Mouse (Mus musculus) liver, embryonic 14.5 days (tissue): ENCODE data around the gene Romo1. TPM values are rescaled to one million over a fixed set of nuclear protein-coding genes. Genes with fewer than 3 reads are reported as not detected.

Source experiments
- ATAC-seq: fragments of 200-750 bp; cut with Nextera tagmentation; 2 replicates; pipeline ENCODE4 v1.8.0; 2017; ENCODE audit warnings: moderate number of reproducible peaks, mild to moderate bottlenecking, moderate library complexity; ENCODE audit not compliant: insufficient read depth
- DNase-seq, 3 experiments: peaks; one replicate each; pipeline ENCODE4 v3.0.0-alpha.2; 2012 to 2013; ENCODE audit warnings: low read depth in 3 of 3, low spot score in 3 of 3
- H3K27ac ChIP-seq: fragments of 300-500 bp; sonication (generic); 2 replicates; pipeline ENCODE4 v1.5.1; 2014; ENCODE audit warnings: moderate library complexity, mild to moderate bottlenecking, control low read depth, inconsistent platforms
- H3K27me3 ChIP-seq: fragments of 300-500 bp; sonication (generic); 2 replicates; pipeline ENCODE4 v1.6.1; 2014; ENCODE audit warnings: mild to moderate bottlenecking, low read length, moderate library complexity; ENCODE audit not compliant: control insufficient read depth, insufficient read depth
- H3K36me3 ChIP-seq: fragments of 300-500 bp; sonication (generic); replicated peaks from 2 replicates; pipeline ENCODE4 v1.6.1; 2014; ENCODE audit warnings: low read depth; ENCODE audit not compliant: control insufficient read depth, insufficient read depth
- H3K4me1 ChIP-seq, 2 experiments: fragments of 200-500 bp in 1 of 2; fragments of 300-500 bp in 1 of 2; sonication (generic) in 1 of 2; replicated peaks; 2 replicates each; pipeline ENCODE4 v1.6.1; 2012 to 2014; ENCODE audit warnings: antibody characterized with exemption in 1 of 2, inconsistent platforms in 1 of 2, low read length in 1 of 2; ENCODE audit not compliant: control insufficient read depth in 2 of 2, insufficient read depth in 2 of 2
- H3K4me2 ChIP-seq: fragments of 300-500 bp; sonication (generic); 2 replicates; pipeline ENCODE4 v1.6.1; 2014; ENCODE audit warnings: low read depth, mild to moderate bottlenecking, control low read depth, moderate library complexity
- H3K4me3 ChIP-seq, 2 experiments: fragments of 200-500 bp in 1 of 2; fragments of 300-500 bp in 1 of 2; sonication (generic) in 1 of 2; 2 replicates each; pipeline ENCODE4 v1.5.1; 2012 to 2014; ENCODE audit warnings: low read depth in 2 of 2, low read length in 2 of 2, mild to moderate bottlenecking in 2 of 2, control low read depth in 1 of 2, inconsistent platforms in 1 of 2, moderate library complexity in 1 of 2; ENCODE audit not compliant: insufficient read depth in 1 of 2
- H3K9ac ChIP-seq: fragments of 300-500 bp; sonication (generic); replicated peaks from 2 replicates; pipeline ENCODE4 v1.6.1; 2014; ENCODE audit warnings: mild to moderate bottlenecking, control low read depth, moderate library complexity
- H3K9me3 ChIP-seq: fragments of 300-500 bp; sonication (generic); 2 replicates; pipeline ENCODE4 v1.6.1; 2016; ENCODE audit warnings: low read length, mixed read lengths; ENCODE audit not compliant: control insufficient read depth
- CTCF ChIP-seq: IDR thresholded peaks from 2 replicates; pipeline ENCODE4 v1.5.1; 2016; ENCODE audit warnings: antibody characterized with exemption, low read depth, control low read depth
- EP300 ChIP-seq: IDR thresholded peaks from 2 replicates; pipeline ENCODE4 v1.6.1; 2016; ENCODE audit warnings: antibody characterized with exemption, low read depth
- WGBS: fragments of 180-500 bp; shearing (Covaris S2); extraction: QIAGEN DNeasy Blood & Tissue Kit; methylation state at CpG from one replicate; pipeline ENCODE4 v1.1.7; 2014; ENCODE audit not compliant: insufficient replicate concordance; 5-methylcytosine and 5-hydroxymethylcytosine counted together
- polyA plus RNA-seq, 2 experiments: library from polyadenylated mRNA; depleted of rRNA in 1 of 2; stranded (reverse) in 1 of 2; unstranded in 1 of 2; fragments of >200 nt; fragmentation: Nextera tagmentation in 1 of 2; extraction: Ambion mirVana in 1 of 2; gene quantifications; 2 replicates each; pipeline versions ENCODE4 v1.2.1 to v1.2.3; 2012 to 2014

Romo1 gene
- polyA plus RNA-seq, 2 experiments = 181 to 248 TPM

DNA sequence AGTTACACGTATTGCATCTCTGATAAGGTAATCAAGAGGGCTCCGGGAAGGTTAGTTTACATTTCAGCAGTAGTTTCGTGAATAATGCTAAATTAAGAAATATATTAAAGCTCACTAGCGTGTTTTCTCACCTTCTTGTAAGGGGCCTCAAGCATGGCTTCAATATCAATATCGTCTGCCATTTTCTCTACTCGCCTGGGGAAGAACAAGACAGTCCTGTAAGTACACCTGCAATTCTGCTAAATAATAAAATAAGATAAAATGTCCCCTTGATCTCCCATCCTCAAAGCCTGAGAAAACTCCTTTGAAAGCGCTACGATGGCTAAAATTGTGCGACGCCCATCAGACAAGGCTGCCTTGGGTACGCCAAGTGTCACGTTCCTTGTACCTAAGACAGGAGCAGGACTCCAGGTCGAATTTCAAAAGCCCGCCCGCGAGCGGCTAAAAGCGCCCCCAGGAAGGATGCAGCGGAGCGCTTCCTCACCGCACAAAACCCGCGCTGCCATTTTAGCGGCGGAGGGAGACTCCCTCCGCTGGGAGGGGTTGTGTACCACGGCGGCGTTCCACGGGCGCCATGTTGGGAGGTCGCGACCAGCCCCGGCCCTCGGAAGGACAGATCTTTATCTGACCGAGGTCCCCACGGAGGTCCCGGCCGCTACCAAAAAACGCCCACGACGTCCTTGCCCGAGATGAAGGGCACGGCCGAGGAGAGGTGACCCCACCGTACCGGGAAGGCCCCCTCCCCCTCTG is 35.4 kb downstream of the Romo1 start:
- peaks cover 9 to 19% of the 10 kb centered on the region in 2 experiments for H3K4me1 ChIP-seq
- peak overlapping the region; percentile 80 for H3K4me2 ChIP-seq
- under 1% methylated on average over 47 of the region's 47 CpGs for WGBS
- H3K9me3 ChIP-seq = no peaks in the 10 kb centered on the region
- peaks cover 38% of the 10 kb centered on the region for H3K36me3 ChIP-seq
- no peaks in the 10 kb centered on the region for H3K27me3 ChIP-seq
- peak overlapping the region; percentile 96 for H3K27ac ChIP-seq
- DNase-seq = peak; percentile 64 to 72 (median 65)
- peak overlapping the region; percentile 99 for H3K9ac ChIP-seq
- TF ChIP-seq EP300 (no peak), CTCF (peak; percentile 32; the same call in 1 of the 2 replicates)
- ATAC-seq = peak; percentile 39
- H3K4me3 ChIP-seq = peak overlapping the region; percentile 82 to 85

GRCm38 (mm10) chr2:156179796-156180093 is 35.9 kb downstream of the Romo1 start:
- DNase-seq (no peak), ATAC-seq (peak; percentile 45)
- under 1% methylated on average over 38 of the region's 41 CpGs for WGBS
- Histone ChIP-seq H3K9ac (peak overlapping the region; percentile 99), H3K27ac (peak overlapping the region; percentile 96), H3K27me3 (no peaks in the 10 kb centered on the region), H3K4me1 (peaks cover 9 to 19% of the 10 kb centered on the region in 2 experiments), H3K4me3 (peak overlapping the region; percentile 82 to 85), H3K4me2 (peak overlapping the region; percentile 5; the same call in 1 of the 2 replicates), H3K9me3 (no peaks in the 10 kb centered on the region), H3K36me3 (peaks cover 33% of the 10 kb centered on the region)
- TF ChIP-seq CTCF = no peak
- no peak for TF ChIP-seq EP300

DNA sequence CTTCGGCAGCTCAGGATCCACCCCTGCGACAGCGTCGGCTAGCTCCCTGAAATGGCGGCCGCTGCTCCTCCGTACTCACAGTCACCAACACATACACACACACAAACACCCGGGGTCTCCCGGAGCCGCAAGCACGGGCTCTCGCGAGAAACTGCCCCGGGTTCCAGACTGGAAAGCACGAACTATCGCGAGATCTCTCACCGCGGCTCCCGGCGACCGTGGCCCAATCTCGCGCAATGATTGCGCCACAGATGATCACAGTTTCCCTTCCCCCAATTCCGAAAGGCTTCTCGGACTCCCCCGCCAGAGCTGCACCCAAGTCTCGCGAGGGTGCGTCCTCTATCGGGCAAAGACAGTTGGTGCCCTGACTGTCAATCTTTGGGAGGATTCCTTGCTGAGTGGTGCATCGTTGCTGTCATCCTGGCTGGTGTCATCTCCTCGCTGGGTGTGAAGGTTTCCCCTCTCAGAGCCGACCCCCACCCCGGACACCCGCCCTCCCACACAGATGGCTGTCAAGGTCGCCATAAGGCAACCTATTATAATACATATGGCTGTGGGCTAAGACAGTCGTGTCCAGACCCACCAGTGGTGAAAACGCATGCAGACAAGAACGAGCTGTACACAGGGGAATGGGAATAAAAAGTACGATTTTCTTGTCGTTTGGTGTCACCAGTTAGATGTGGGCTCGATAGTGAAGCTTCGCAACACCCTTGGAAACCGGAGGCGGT is 36.4 kb downstream of the Romo1 start, which contains the start of gene Rbm39:
Gene Rbm39 (minus strand): TSS at position 145 of the 728 bp plus-strand sequence.
- peak within 1 kb of the TSS; percentile 86 for H3K4me2 ChIP-seq
- peaks cover 9 to 19% of the 10 kb centered on the region in 2 experiments for H3K4me1 ChIP-seq
- peaks cover 29% of the 10 kb centered on the region for H3K36me3 ChIP-seq
- H3K9ac ChIP-seq = peak within 1 kb of the TSS; percentile 99
- no peaks in the 10 kb centered on the region for H3K9me3 ChIP-seq
- WGBS = under 1% methylated on average over 47 of the region's 47 CpGs
- H3K27ac ChIP-seq = peak within 1 kb of the TSS; percentile 96
- H3K27me3 ChIP-seq = no peaks in the 10 kb centered on the region
- H3K4me3 ChIP-seq = peak within 1 kb of the TSS; percentile 82 to 85
- TF ChIP-seq CTCF = peak; percentile 78
- TF ChIP-seq EP300 = peak; percentile 94
- ATAC-seq = peak; percentile 91
- peak; percentile 99 to 100 (median 99) for DNase-seq

GRCm38 (mm10) chr2:156180824-156181590 is 37.2 kb downstream of the Romo1 start:
- H3K4me3 ChIP-seq = peak overlapping the region; percentile 82 to 85
- H3K4me2 ChIP-seq = peak overlapping the region; percentile 86
- WGBS = 10% methylated on average over 8 of the region's 8 CpGs
- no peak for ATAC-seq
- no peaks in the 10 kb centered on the region for H3K9me3 ChIP-seq
- no peak for TF ChIP-seq EP300
- no peak for TF ChIP-seq CTCF
- peaks cover 9 to 19% of the 10 kb centered on the region in 2 experiments for H3K4me1 ChIP-seq
- no peaks in the 10 kb centered on the region for H3K27me3 ChIP-seq
- no peak for DNase-seq
- peak overlapping the region; percentile 96 for H3K27ac ChIP-seq
- peak overlapping the region; percentile 88 for H3K9ac ChIP-seq
- H3K36me3 ChIP-seq = peaks cover 24% of the 10 kb centered on the region
